Mouse (Mus musculus) heart, adult 2 months (tissue): ENCODE results near the gene Bhlha15. TPM values are rescaled to one million over a fixed set of nuclear protein-coding genes. Genes with fewer than 3 reads are reported as not detected.

ENCODE experiments used
- DNase-seq, 2 experiments: peaks; one replicate each; pipeline ENCODE4 v3.0.0; 2021
- H3K27ac ChIP-seq: fragments of 200-600 bp; 2 replicates; pipeline ENCODE4 v1.8.1; 2022
- H3K27me3 ChIP-seq: fragments of 200-500 bp; 2 replicates; pipeline ENCODE4 v1.6.1; 2012; ENCODE audit warnings: mild to moderate bottlenecking, low read length, inconsistent platforms, mixed read lengths; ENCODE audit not compliant: control insufficient read depth, insufficient read depth
- H3K36me3 ChIP-seq: fragments of 200-500 bp; 2 replicates; pipeline ENCODE4 v1.6.1; 2012; ENCODE audit warnings: low read length, inconsistent platforms; ENCODE audit not compliant: control insufficient read depth, insufficient read depth
- H3K4me1 ChIP-seq: fragments of 200-500 bp; 2 replicates; pipeline ENCODE4 v1.6.1; 2011; ENCODE audit warnings: low read length; ENCODE audit not compliant: control insufficient read depth, insufficient read depth
- H3K4me3 ChIP-seq: fragments of 200-600 bp; 2 replicates; pipeline ENCODE4 v1.8.1; 2022
- H3K79me2 ChIP-seq: fragments of 200-500 bp; replicated peaks from 2 replicates; pipeline ENCODE4 v1.6.1; 2012; ENCODE audit warnings: mild to moderate bottlenecking, inconsistent platforms, low read length, moderate library complexity, mixed read lengths; ENCODE audit not compliant: control insufficient read depth, insufficient read depth
- H3K9ac ChIP-seq: fragments of 200-500 bp; 2 replicates; pipeline ENCODE4 v1.6.1; 2012; ENCODE audit warnings: low read depth, mild to moderate bottlenecking, control low read depth, inconsistent platforms, low read length, mixed read lengths
- CTCF ChIP-seq: fragments of 200-600 bp; IDR thresholded peaks from 2 replicates; pipeline ENCODE4 v1.8.1; 2022; ENCODE audit warnings: antibody characterized with exemption, mild to moderate bottlenecking, moderate library complexity
- EP300 ChIP-seq: fragments of 200-500 bp; IDR thresholded peaks from 2 replicates; pipeline ENCODE4 v1.6.1; 2011; ENCODE audit warnings: low read depth, low read length, control low read depth; ENCODE audit not compliant: insufficient read depth
- POLR2A ChIP-seq: fragments of 200-500 bp; IDR thresholded peaks from 2 replicates; pipeline ENCODE4 v1.6.1; 2011; ENCODE audit warnings: mild to moderate bottlenecking, low read depth, low read length, control low read depth; ENCODE audit not compliant: insufficient read depth
- WGBS: fragments of 180-500 bp; shearing (Covaris S2); methylation state at CpG from one replicate; pipeline ENCODE4 v1.1.7; 2018; 5-methylcytosine and 5-hydroxymethylcytosine counted together
- intact Hi-C: fragments of 180-260 bp; cut with DNase I; formaldehyde crosslinking; loops from one replicate; pipeline ENCODE4 v1.15.1; 2025
- polyA plus RNA-seq: library from polyadenylated mRNA; depleted of rRNA; stranded (reverse); fragments of >200 nt; gene quantifications from 2 replicates; pipeline ENCODE4 v1.2.3, GENCODE M21; 2012
- total RNA-seq, 2 experiments: library from RNA; stranded (reverse); gene quantifications; 2 replicates each; pipeline ENCODE4 v1.2.3; 2021

The Bhlha15 gene
- total and polyA plus RNA-seq, 3 experiments, result 0.08 TPM; not detected in 2

GRCm38 (mm10) chr5:144194416-144194815 lies 4.3 kb downstream of the Bhlha15 start:
- intact Hi-C loops, result no loop called here
- WGBS, result 81% methylated on average over 7 of the region's 7 CpGs
- no peak overlapping the region for H3K9ac ChIP-seq
- no peaks in the 10 kb centered on the region for H3K4me1 ChIP-seq
- H3K27me3 ChIP-seq, result no peaks in the 10 kb centered on the region
- H3K36me3 ChIP-seq, result no peaks in the 10 kb centered on the region
- DNase-seq, result no peak
- TF ChIP-seq POLR2A, result no peak
- no peak for TF ChIP-seq CTCF
- TF ChIP-seq EP300, result no peak
- H3K27ac ChIP-seq, result no peak overlapping the region
- H3K79me2 ChIP-seq, result no peaks in the 10 kb centered on the region
- no peak overlapping the region for H3K4me3 ChIP-seq

GRCm38 (mm10) chr5:144195567-144195966 lies 5.5 kb downstream of the Bhlha15 start:
- Histone ChIP-seq H3K9ac (no peak overlapping the region), H3K4me1 (no peaks in the 10 kb centered on the region), H3K4me3 (no peak overlapping the region), H3K36me3 (no peaks in the 10 kb centered on the region), H3K79me2 (no peaks in the 10 kb centered on the region), H3K27ac (no peak overlapping the region), H3K27me3 (no peaks in the 10 kb centered on the region)
- TF ChIP-seq CTCF (no peak), EP300 (no peak), POLR2A (no peak)
- DNase-seq, result no peak
- 83% methylated on average over 8 of the region's 8 CpGs for WGBS
- intact Hi-C loops, result no loop called here

- intact Hi-C loops, result loop anchor here (10.0 kb wide), 1 partner anchor 184 kb away; no protein-coding TSS in a partner anchor
- WGBS, result 83% methylated on average over 11 of the region's 11 CpGs
- H3K36me3 ChIP-seq, result no peaks in the 10 kb centered on the region
- H3K4me3 ChIP-seq, result no peak overlapping the region
- no peak for DNase-seq
- no peak overlapping the region for H3K9ac ChIP-seq
- no peaks in the 10 kb centered on the region for H3K4me1 ChIP-seq
- H3K79me2 ChIP-seq, result no peaks in the 10 kb centered on the region
- TF ChIP-seq POLR2A, result no peak
- no peak for TF ChIP-seq EP300
- no peak for TF ChIP-seq CTCF
- H3K27me3 ChIP-seq, result no peaks in the 10 kb centered on the region
- H3K27ac ChIP-seq, result no peak overlapping the region
Measured at GRCm38 (mm10) chr5:144200616-144201015, 10.5 kb downstream of the Bhlha15 start.

GRCm38 (mm10) chr5:144202430-144202829 lies 12.3 kb downstream of the Bhlha15 start:
- Histone ChIP-seq H3K9ac (no peak overlapping the region), H3K79me2 (no peaks in the 10 kb centered on the region), H3K4me3 (no peak overlapping the region), H3K27ac (no peak overlapping the region), H3K27me3 (no peaks in the 10 kb centered on the region), H3K36me3 (no peaks in the 10 kb centered on the region), H3K4me1 (no peaks in the 10 kb centered on the region)
- intact Hi-C loops, result loop anchor here (10.0 kb wide), 1 partner anchor 182 kb away; no protein-coding TSS in a partner anchor
- no peak for DNase-seq
- 99% methylated on average over 6 of the region's 6 CpGs for WGBS
- TF ChIP-seq CTCF, result peak; percentile 43
- TF ChIP-seq POLR2A, result no peak

GRCm38 (mm10) chr5:144203398-144203959 lies 13.4 kb downstream of the Bhlha15 start:
- no peaks in the 10 kb centered on the region for H3K79me2 ChIP-seq
- no peaks in the 10 kb centered on the region for H3K36me3 ChIP-seq
- WGBS, result 85% methylated on average over 10 of the region's 10 CpGs
- no peak for DNase-seq
- no peak overlapping the region for H3K9ac ChIP-seq
- no peak overlapping the region for H3K4me3 ChIP-seq
- intact Hi-C loops, result loop anchor here (10.0 kb wide), 1 partner anchor 181 kb away; no protein-coding TSS in a partner anchor
- no peaks in the 10 kb centered on the region for H3K4me1 ChIP-seq
- H3K27me3 ChIP-seq, result no peaks in the 10 kb centered on the region
- no peak overlapping the region for H3K27ac ChIP-seq
- TF ChIP-seq CTCF (no peak), POLR2A (no peak), EP300 (no peak)

GRCm38 (mm10) chr5:144204303-144204702 lies 14.2 kb downstream of the Bhlha15 start:
- H3K27me3 ChIP-seq, result no peaks in the 10 kb centered on the region
- WGBS, result 90% methylated on average over 12 of the region's 12 CpGs
- H3K4me1 ChIP-seq, result no peaks in the 10 kb centered on the region
- TF ChIP-seq CTCF (no peak), POLR2A (no peak), EP300 (no peak)
- H3K79me2 ChIP-seq, result no peaks in the 10 kb centered on the region
- H3K36me3 ChIP-seq, result no peaks in the 10 kb centered on the region
- no peak for DNase-seq
- H3K27ac ChIP-seq, result no peak overlapping the region
- H3K4me3 ChIP-seq, result no peak overlapping the region
- intact Hi-C loops, result loop anchor here (10.0 kb wide), 1 partner anchor 180 kb away; no protein-coding TSS in a partner anchor
- no peak overlapping the region for H3K9ac ChIP-seq
